Mouse (Mus musculus): ENCODE measurements around the gene Pacs1.
"Not testable (repeated sequence)": the region's sequence is repeated elsewhere in the genome, so short reads cannot be mapped to it uniquely, and the experiment has no call there.

Gene Pacs1

DNA sequence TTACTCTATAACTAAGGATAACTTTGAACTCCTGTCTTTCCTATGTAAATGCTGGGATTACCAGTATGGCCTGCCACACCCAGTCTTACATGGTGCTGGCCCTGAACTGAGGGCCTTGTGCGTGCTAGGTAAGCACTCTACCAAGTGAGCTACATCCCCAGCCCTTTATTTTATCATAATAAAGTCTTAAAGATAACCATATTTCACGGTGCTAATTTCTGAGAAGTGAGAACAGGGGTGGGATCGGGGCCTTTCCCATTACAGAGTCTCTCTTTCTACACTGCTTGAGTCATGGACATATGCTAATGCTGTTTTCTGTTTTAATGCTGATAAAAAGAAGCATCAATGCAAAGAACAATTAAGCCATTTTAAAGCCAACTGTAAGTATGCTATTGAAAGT is 4.0 kb downstream of the Pacs1 start:
- DNase-seq (ENCODE audit: low read depth, low spot score) = peak; percentile 13

- no peak for DNase-seq (ENCODE audit: low read depth, low spot score)
These were observed 4.9 kb downstream of the Pacs1 start for GRCm38 (mm10) chr19:5268017-5268416.

DNA sequence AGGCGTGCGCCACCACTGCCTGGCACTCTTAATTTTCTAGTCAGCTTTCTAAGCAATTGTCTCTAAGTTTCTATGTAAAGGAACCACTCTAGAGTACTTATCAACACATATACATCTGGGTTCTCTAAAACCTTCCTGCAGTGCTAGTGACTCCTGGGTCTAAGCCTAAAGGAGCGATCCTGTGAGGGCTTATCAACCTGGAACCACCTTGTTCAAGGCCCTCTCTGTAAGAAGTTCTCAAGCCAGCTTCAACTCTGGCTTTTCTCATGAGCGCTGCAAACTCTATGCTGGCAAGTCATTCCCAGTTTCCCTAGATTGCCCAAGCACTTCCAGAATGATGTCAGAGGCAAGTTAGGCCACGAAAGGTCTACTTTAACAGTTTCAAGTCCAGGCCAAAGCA is 5.9 kb downstream of the Pacs1 start:
- DNase-seq (ENCODE audit: low read depth, low spot score) = no peak

GRCm38 (mm10) chr19:5257140-5257539 is 15.8 kb downstream of the Pacs1 start:
- DNase-seq (ENCODE audit: low read depth, low spot score) = no peak

DNA sequence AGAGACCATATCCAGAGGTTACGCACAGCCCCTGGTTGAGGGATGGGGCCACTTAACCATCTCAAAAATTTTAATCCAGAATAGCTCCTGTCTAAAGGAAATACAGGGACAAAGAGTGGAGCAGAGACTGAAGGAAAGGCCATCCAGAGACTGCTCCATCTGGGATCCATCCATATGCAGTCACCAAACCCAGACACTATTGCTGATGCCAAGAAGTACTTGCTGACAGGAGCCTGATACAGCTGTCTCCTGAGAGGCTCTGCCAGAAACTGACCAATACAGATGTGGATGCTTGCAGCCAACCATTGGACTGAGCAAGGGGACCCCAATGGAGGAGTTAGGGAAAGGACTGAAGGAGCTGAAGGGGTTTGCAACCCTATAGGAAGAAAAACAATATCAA is 35.9 kb downstream of the Pacs1 start:
- not testable (repeated sequence) for DNase-seq (ENCODE audit: low read depth, low spot score)

GRCm38 (mm10) chr19:5232696-5233095 is 40.2 kb downstream of the Pacs1 start:
- no peak for DNase-seq (ENCODE audit: low read depth, low spot score)

GRCm38 (mm10) chr19:5230110-5230509 is 42.8 kb downstream of the Pacs1 start:
- no peak for DNase-seq (ENCODE audit: low read depth, low spot score)

GRCm38 (mm10) chr19:5224624-5225023 is 48.3 kb downstream of the Pacs1 start:
- DNase-seq (ENCODE audit: low read depth, low spot score) = peak; percentile 91

- DNase-seq (ENCODE audit: low read depth, low spot score) = no peak
These were observed 48.8 kb downstream of the Pacs1 start for GRCm38 (mm10) chr19:5224077-5224476.

GRCm38 (mm10) chr19:5221926-5222325 is 51.0 kb downstream of the Pacs1 start:
- DNase-seq (ENCODE audit: low read depth, low spot score) = no peak

DNA sequence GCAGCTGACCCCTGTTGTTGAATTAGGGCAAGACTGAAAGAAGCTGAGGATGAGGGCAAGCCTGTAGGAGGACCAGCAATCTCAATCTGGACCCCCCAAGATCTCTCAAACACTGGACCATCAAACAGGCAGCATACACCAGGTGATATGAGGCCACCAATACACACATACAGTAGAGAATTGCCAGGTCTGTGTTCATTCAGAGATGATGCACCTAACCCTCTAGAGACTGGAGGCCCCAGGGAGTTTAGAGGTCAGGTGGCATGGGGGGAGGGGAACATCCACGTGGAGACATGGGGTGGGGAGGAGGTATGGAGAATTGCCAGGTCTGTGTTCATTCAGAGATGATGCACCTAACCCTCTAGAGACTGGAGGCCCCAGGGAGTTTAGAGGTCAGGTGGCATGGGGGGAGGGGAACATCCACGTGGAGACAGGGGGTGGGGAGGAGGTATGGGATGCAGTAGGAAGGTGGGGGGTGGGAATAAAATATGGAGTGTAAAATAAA is 51.6 kb downstream of the Pacs1 start:
- not testable (repeated sequence) for DNase-seq (ENCODE audit: low read depth, low spot score)

DNA sequence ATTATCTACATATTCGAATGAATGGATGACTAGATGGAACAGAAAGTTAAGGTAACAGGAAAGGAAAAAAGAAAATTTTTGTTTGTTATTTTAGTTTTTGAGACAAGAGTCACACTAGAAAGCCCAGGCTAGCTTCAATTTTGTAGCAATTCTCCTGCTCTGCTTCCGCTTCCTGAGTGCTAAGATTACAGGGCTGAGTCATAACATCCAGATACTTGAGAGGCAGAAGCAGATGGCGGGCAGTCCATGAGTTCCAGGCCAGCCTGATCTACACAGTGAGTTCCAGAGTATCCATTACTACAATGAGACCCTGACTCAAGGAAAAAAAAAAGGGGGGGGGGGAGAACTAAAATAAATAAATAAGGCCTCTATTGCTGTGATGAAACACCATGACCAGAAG is 52.5 kb downstream of the Pacs1 start:
- no peak for DNase-seq (ENCODE audit: low read depth, low spot score)

DNA sequence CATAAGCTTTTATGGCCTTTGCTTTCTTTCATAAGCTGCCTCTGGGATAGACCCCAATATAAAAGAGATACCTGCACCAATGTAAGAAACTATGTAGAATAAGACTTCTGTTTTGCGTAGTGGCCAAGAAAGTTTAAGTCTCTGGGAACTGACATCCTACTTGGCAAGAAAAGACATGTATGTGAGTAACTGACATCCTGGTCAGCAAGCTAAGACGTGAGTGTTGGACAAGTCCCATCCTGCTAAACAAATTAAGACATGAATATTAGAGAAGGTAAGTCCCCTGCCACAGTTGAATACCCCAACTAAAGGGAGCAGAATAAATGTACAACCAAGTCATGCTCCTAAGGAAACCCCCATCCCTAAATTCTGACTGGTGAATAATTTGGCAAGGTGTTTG is 71.2 kb downstream of the Pacs1 start:
- no peak for DNase-seq (ENCODE audit: low read depth, low spot score)

DNA sequence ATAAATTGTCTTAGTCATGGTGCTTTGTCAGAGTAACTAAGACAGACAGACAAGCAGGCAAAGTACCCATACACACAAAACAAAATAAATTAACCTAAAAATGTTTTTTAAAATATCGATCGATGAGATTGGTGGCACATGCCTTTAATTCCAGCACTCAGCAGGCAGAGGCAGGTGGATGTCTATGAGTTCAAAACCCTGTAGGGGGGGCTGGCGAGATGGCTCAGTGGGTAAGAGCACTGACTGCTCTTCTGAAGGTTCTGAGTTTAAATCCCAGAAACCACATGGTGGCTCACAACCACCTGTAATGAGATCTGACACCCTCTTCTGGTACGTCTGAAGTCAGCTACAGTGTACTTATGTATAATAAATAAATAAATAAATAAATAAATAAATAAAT is 72.3 kb downstream of the Pacs1 start:
- peak; percentile 31 for DNase-seq (ENCODE audit: low read depth, low spot score)

DNA sequence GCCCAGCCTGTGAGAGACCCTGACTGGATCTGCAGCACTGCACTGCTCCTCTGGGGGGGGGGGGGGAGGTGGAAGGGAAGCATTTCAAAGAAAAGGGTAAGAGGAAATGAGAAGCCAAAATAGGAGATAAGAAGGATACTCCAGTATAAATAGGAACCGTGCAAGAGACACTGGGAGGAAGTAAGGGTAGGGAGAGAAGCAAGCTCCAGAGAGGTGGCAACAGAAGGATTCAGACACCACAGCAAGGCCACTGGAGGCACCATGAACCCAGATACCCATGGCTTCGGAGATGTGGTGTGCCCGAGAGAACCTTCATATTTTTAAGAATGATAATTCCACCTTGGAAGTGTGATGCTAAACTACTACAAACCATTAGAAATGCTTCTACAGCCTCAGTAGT is 74.4 kb downstream of the Pacs1 start:
- DNase-seq (ENCODE audit: low read depth, low spot score) = no peak

DNA sequence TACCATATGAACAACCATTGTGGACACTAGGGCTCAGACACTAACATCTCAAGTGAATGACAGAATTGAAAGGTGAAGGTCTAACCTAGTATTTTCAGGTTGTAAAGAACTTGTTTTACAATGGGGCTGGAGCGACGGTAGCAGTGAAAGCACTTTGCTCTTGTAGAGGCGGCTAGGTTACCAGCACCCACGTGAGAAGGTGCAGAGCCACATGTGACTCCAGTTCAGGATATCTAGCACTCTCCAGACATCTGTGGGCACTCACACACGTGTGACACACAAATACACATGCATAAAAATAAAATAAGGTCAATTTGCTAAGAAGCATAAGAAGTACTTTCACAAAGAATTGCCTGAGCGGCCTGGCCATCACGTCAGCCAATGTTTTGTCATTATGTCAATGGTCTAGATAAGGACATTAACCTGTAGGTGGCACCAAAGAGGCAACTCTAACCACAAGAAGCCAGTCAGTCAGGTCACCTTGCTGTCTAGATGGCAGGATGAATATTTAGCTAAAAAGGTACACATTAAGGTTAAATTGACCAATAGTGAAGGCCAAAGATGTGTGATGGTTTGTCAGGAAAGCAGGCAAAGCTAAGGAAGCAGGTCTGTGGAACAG is 77.4 kb downstream of the Pacs1 start:
- DNase-seq (ENCODE audit: low read depth, low spot score) = peak; percentile 76

DNA sequence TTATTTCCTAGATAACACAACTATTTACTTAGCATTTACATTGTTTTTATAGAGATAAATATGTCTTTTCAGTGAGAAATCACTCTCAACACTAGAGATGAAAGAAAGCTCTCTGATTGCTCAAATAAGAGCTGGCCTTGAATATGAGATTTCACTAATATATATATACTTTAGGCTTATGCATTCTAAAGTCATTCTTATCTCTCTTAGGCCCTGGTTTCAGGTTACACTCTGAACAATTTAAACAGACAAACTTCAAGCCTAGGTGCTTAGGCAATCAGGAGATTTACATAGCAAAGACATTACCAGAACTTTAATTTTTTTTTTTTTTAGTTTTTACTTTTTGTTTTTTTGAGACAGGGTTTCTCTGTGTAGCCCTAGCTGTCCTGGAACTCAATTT is 80.5 kb downstream of the Pacs1 start:
- DNase-seq (ENCODE audit: low read depth, low spot score) = no peak

DNA sequence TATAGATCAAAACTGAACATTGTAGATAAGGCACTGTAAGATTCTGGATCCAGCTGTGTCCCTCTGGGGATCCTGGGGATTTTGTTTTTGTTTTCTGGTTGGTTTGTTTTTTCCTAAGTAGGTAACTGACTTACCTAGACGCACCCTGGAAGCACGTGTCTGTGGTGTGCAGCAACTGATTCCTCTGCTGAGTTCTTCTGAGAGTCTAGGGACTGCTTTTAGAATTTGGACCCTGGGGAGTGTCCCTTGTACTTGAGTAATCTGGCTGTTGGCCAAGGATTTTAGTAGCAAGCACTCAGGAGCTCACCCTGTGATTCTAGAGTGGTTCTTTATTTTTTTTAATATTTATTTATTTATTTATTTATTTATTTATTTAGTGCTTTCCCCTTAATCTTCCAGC is 85.5 kb downstream of the Pacs1 start:
- no peak for DNase-seq (ENCODE audit: low read depth, low spot score)

DNA sequence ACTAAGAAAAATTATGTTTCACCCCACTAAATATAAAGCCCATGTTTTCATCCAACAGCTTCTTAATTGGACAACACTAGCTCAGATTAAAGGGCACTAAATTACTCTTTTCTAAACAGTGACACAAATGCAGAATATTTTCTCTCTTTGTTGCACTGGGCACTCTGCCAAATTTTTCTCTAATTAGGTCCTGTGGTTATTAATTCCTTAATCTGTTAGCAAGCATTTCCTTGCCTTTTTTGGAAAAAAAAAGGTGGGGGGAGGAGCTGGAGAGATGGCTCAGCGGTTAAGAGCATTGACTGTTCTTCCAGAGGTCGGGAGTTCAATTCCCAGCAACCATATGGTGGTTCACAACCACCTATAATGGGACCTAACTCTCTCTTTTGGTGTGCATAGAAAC is 91.0 kb downstream of the Pacs1 start:
- no peak for DNase-seq (ENCODE audit: low read depth, low spot score)

GRCm38 (mm10) chr19:5178631-5179030 is 94.3 kb downstream of the Pacs1 start:
- peak; percentile 37 for DNase-seq (ENCODE audit: low read depth, low spot score)

GRCm38 (mm10) chr19:5170430-5170829 is 102.5 kb downstream of the Pacs1 start:
- DNase-seq (ENCODE audit: low read depth, low spot score) = no peak

DNA sequence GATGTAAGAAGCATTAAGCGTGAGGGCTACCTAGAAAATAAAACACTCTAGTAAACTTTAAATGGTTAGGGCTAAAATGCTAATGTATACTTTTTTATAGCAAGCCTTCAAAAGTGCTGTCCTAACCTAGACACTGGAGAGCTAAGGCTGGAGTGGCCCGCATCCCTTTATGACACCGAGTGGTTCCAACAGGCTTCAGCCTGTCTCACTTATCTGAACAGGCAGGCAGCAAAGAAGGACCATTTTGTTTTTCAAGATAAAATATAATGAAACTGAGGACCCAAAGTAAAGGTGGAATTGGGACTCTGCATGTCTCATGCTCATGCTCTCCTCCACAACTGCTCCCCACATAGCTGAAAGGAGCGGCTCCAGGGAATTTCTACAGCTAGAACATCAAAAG is 105.4 kb downstream of the Pacs1 start:
- DNase-seq (ENCODE audit: low read depth, low spot score) = no peak

DNA sequence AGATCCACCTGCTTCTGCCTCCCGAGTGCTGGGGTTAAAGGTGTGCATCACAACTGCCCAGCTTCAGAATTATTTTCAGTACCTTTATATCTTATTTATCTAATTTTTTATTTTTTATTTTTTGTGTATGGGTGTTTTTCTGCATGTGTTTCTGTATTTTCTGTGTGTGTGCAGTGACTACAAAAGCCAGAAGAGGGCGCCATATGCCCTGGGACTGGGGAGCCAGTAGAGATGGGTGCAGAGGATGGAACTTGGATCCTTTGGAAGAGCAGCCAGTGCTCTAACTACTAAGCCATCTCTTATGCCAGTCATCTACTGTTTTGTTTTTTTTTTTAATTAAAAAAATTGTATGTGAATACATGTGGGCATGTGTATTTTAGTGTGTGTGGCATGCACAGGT is 108.5 kb downstream of the Pacs1 start:
- peak; percentile 56 for DNase-seq (ENCODE audit: low read depth, low spot score)

DNA sequence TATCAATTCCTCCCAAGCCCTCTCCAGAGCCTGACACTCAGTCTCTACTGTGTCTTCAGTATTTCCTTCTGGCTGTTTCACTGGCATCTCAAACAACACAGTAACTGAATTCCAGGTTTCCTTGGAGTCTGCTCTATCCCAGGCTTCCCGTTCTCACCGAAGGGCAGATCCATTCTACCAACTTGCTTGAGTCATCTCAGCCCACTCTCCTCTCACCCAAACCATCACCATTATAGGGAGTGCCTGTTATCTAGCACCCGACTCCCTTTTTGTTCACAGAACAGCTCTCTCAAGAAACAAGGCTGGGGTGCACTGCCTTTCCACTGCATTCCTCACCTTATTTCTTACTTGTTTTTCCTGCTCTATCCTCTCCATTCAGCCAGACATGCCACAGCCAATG is 111.0 kb downstream of the Pacs1 start:
- no peak for DNase-seq (ENCODE audit: low read depth, low spot score)

Data from R1 (cell line).